Mouse (Mus musculus): Measurements from ENCODE around the gene Ackr1. TPM values are rescaled to one million over a fixed set of nuclear protein-coding genes. Genes with fewer than 3 reads are reported as not detected.
A peak's percentile ranks its signal among the peaks of the same experiment; 100 is the strongest.

Gene Ackr1
- total and polyA plus RNA-seq, 3 experiments, result 0.19 to 0.42 TPM; not detected in 1

DNA sequence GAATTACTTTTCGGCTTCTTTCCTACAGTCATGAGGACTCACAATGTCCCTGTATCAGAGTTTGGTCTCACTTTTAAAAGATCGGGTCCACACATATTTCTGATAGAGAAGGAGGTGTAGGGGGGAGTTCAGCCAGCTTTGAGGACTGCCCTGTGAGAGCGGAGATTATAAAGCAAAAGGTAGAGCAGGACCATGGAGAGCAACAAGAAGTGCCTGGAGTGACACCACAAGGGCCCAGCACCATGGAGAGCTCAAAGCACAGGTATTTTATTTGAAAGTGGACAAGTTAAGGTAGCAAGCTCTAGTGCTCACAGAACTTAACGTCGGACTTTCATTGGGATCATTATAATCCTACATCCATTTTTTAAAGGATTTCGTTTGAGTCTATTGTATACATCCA, 28.1 kb upstream of the Ackr1 start:
- peak; percentile 81 for DNase-seq (ENCODE audit: low read depth, low spot score)
- H3K27me3 ChIP-seq (ENCODE audit: control insufficient read depth in 1 of 2, insufficient read depth in 2 of 2, low read length in 2 of 2), result no peaks in the 10 kb centered on the region
- H3K79me2 ChIP-seq (ENCODE audit: control insufficient read depth, insufficient read depth, low read length, poor library complexity), result no peaks in the 10 kb centered on the region
- TF ChIP-seq POLR2A (IDR thresholded peaks at IDR 0.05; ENCODE audit: control insufficient read depth in 1 of 2, insufficient read depth in 1 of 2, low read depth in 1 of 2, low read length in 2 of 2, poor library complexity in 1 of 2) (no peak), MXI1 (IDR thresholded peaks at IDR 0.05; ENCODE audit: low read depth, low read length) (peak; percentile 99), ZKSCAN1 (IDR thresholded peaks at IDR 0.05; ENCODE audit: low read depth, low read length) (no peak), SIN3A (IDR thresholded peaks at IDR 0.05; ENCODE audit: low read length) (peak; percentile 100), POLR2AphosphoS5 (IDR thresholded peaks at IDR 0.05; ENCODE audit: borderline replicate concordance, low read depth, low read length) (no peak)
- H3K4me3 ChIP-seq (ENCODE audit: control insufficient read depth in 1 of 2, insufficient read depth in 1 of 2, low read depth in 2 of 2, low read length in 2 of 2), result no peak overlapping the region
- H3K9me3 ChIP-seq (replicated peaks; ENCODE audit: insufficient read depth, low read length), result no peaks in the 10 kb centered on the region
- H3K36me3 ChIP-seq (ENCODE audit: control insufficient read depth in 1 of 2, insufficient read depth in 2 of 2, low read length in 2 of 2), result no peaks in the 10 kb centered on the region
- no peak overlapping the region for H3K27ac ChIP-seq (ENCODE audit: control insufficient read depth, low read depth, low read length)
- H3K9ac ChIP-seq (ENCODE audit: control insufficient read depth, low read depth, low read length, poor library complexity, severe bottlenecking), result no peak overlapping the region
- no peaks in the 10 kb centered on the region for H3K4me1 ChIP-seq (ENCODE audit: control insufficient read depth in 1 of 2, insufficient read depth in 2 of 2, low read length in 2 of 2)

DNA sequence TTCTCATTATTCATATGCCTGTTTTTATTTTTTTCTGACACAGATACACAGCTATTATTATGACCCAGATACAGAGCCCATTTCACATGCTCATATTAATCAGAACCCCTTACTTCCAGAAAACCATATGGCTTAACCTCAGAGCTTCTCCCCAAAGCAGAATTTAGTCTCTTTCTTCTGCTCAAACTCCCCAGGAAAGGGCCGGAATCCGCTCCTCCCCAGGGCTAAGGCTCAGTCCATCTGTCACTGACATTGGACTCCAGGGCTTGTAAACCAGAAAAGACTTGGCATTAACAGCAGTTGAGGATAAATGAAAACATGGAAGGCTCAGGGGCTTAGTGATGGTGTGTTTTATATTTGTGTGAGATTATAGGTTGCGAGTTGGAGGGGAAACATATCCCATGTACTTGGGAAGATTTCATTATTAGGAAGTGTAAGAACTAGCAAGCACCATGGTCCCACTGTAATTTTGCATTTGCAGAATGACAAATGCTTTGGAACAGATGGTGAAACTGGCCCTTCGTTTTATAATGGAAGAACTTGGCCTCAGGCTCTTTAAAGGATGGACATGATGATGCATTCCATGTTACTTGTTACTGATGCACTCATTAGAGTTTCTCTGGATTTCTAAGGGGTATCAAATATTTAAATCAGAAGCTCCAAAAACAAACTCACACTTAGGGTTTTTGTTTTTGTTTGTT, 26.2 kb upstream of the Ackr1 start:
- H3K27me3 ChIP-seq (ENCODE audit: control insufficient read depth in 1 of 2, insufficient read depth in 2 of 2, low read length in 2 of 2), result no peaks in the 10 kb centered on the region
- TF ChIP-seq USF2 (IDR thresholded peaks at IDR 0.05; ENCODE audit: borderline replicate concordance in 1 of 2, insufficient read depth in 1 of 2, low read depth in 1 of 2, low read length in 2 of 2) (no peak), SIN3A (IDR thresholded peaks at IDR 0.05; ENCODE audit: low read length) (no peak)

DNA sequence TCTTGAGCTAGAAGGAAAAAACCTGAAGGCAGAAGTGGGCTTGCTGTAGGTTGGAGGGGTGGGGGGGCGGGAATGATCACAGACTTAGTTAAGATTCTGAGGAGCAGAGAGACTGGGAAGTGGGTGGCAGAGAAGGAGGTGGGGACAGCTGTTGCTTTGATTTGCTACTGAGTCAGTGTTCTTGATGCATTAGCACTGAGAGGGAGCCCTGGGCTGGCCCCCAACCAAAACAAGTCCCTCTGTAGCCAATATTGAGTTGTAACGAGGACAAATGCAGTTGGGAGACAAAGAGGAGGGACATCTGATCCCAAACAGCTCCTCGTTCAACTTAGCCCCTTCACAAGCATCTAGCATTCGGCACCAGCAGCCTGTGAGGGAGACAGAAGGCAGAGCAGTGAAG, 24.2 kb upstream of the Ackr1 start:
- no peaks in the 10 kb centered on the region; a peak in 2 of 4 replicates for H3K36me3 ChIP-seq (ENCODE audit: control insufficient read depth in 1 of 2, insufficient read depth in 2 of 2, low read length in 2 of 2)
- H3K9ac ChIP-seq (ENCODE audit: control insufficient read depth, low read depth, low read length, poor library complexity, severe bottlenecking), result no peak overlapping the region
- no peaks in the 10 kb centered on the region for H3K9me3 ChIP-seq (replicated peaks; ENCODE audit: insufficient read depth, low read length)
- no peak for DNase-seq (ENCODE audit: low read depth, low spot score)
- H3K27ac ChIP-seq (ENCODE audit: control insufficient read depth, low read depth, low read length), result no peak overlapping the region
- H3K79me2 ChIP-seq (ENCODE audit: control insufficient read depth, insufficient read depth, low read length, poor library complexity), result no peaks in the 10 kb centered on the region
- no peak for TF ChIP-seq GABPA (IDR thresholded peaks at IDR 0.05; ENCODE audit: low read depth, low read length)
- TF ChIP-seq CTCF (IDR thresholded peaks at IDR 0.05 in 2 of 3, conservative IDR thresholded peaks at IDR 0.05 in 1 of 3; ENCODE audit: control insufficient read depth in 1 of 3, insufficient read depth in 1 of 3, low read depth in 2 of 3, low read length in 3 of 3, poor library complexity in 1 of 3, severe bottlenecking in 1 of 3), result no peak
- no peak for TF ChIP-seq EP300 (IDR thresholded peaks at IDR 0.05; ENCODE audit: low read depth in 1 of 2, low read length in 2 of 2)
- TF ChIP-seq CHD2 (IDR thresholded peaks at IDR 0.05; ENCODE audit: low read length), result no peak
- no peak for TF ChIP-seq TCF12 (IDR thresholded peaks at IDR 0.05; ENCODE audit: low read depth, low read length)
- TF ChIP-seq BHLHE40 (IDR thresholded peaks at IDR 0.05; ENCODE audit: borderline replicate concordance, low read depth, low read length), result no peak
- TF ChIP-seq SMC3 (IDR thresholded peaks at IDR 0.05; ENCODE audit: low read depth, low read length), result no peak
- no peak for TF ChIP-seq POLR2A (IDR thresholded peaks at IDR 0.05; ENCODE audit: control insufficient read depth in 1 of 2, insufficient read depth in 1 of 2, low read depth in 1 of 2, low read length in 2 of 2, poor library complexity in 1 of 2)
- no peak for TF ChIP-seq MXI1 (IDR thresholded peaks at IDR 0.05; ENCODE audit: low read depth, low read length)
- no peak for TF ChIP-seq KAT2A (conservative IDR thresholded peaks at IDR 0.05; ENCODE audit: low read depth, low read length)
- H3K4me3 ChIP-seq (ENCODE audit: control insufficient read depth in 1 of 2, insufficient read depth in 1 of 2, low read depth in 2 of 2, low read length in 2 of 2), result no peak overlapping the region
- no peaks in the 10 kb centered on the region; a peak in 2 of 4 replicates for H3K4me1 ChIP-seq (ENCODE audit: control insufficient read depth in 1 of 2, insufficient read depth in 2 of 2, low read length in 2 of 2)
- H3K27me3 ChIP-seq (ENCODE audit: control insufficient read depth in 1 of 2, insufficient read depth in 2 of 2, low read length in 2 of 2), result no peaks in the 10 kb centered on the region

More for the DNA sequence above, 26.2 kb upstream of the Ackr1 start:
- Histone ChIP-seq H3K9ac (ENCODE audit: control insufficient read depth, low read depth, low read length, poor library complexity, severe bottlenecking) (no peak overlapping the region), H3K36me3 (ENCODE audit: control insufficient read depth in 1 of 2, insufficient read depth in 2 of 2, low read length in 2 of 2) (no peaks in the 10 kb centered on the region; a peak in 2 of 4 replicates), H3K79me2 (ENCODE audit: control insufficient read depth, insufficient read depth, low read length, poor library complexity) (no peaks in the 10 kb centered on the region), H3K4me3 (ENCODE audit: control insufficient read depth in 1 of 2, insufficient read depth in 1 of 2, low read depth in 2 of 2, low read length in 2 of 2) (no peak overlapping the region), H3K27ac (ENCODE audit: control insufficient read depth, low read depth, low read length) (no peak overlapping the region), H3K9me3 (replicated peaks; ENCODE audit: insufficient read depth, low read length) (no peaks in the 10 kb centered on the region), H3K4me1 (ENCODE audit: control insufficient read depth in 1 of 2, insufficient read depth in 2 of 2, low read length in 2 of 2) (no peaks in the 10 kb centered on the region; a peak in 2 of 4 replicates)
- DNase-seq (ENCODE audit: low read depth, low spot score), result no peak
